Mouse (Mus musculus): ENCODE data around the gene Mad1l1. TPM values are rescaled to one million over a fixed set of nuclear protein-coding genes. Genes with fewer than 3 reads are reported as not detected.

Gene Mad1l1
- polyA plus RNA-seq, 1 experiment from 2014 or later, result 20.6 TPM

DNA sequence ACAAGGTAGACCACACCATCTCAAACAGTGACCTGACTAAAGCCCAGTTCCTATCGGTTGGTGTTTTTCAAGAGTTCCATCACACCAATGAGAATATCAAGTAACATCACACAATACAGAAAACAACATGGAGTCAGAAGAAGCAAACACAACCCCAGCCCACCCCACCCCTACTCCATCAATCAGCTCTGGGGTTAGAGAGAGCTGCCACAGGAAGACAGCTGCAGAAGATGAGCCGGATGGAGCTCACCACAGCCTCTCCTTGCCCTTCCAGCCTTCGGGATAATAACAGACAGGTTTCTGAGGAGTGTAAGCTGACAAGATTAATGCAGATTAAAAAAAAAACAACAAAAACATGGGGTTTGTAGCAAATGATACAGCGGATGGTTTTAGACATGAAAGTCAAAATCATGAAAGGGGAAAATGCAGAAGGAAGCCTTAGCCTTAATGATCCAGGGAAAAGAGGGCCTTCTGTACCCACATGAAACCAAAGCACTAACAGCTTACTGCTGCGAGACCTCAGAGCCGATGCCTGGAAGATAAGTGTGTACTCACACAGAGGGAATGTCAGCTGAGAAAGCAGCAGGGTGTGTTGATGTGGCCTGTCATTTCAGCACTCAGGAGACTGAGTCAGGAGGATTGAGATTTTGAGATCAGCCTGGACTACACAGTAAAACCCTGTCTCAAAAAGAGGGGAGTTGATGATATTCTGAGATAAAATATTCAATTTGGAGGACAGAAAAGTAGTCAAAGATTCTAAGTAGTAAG, 110.8 kb downstream of the Mad1l1 start:
- Histone ChIP-seq H3K9me3 (replicated peaks) (no peaks in the 10 kb centered on the region), H3K4me2 (no peak overlapping the region), H3K27me3 (no peaks in the 10 kb centered on the region; the same call in 1 of the 2 replicates), H3K27ac (no peak overlapping the region), H3K4me3 (no peak overlapping the region), H3K4me1 (replicated peaks) (peaks cover 18% of the 10 kb centered on the region), H3K9ac (no peak overlapping the region), H3K36me3 (no peaks in the 10 kb centered on the region)
- no peak for ATAC-seq (replicated peaks; ENCODE audit: insufficient number of reproducible peaks, insufficient read depth, low FRiP score, low read depth)
- WGBS, result 70% methylated on average over 6 of the region's 6 CpGs

DNA sequence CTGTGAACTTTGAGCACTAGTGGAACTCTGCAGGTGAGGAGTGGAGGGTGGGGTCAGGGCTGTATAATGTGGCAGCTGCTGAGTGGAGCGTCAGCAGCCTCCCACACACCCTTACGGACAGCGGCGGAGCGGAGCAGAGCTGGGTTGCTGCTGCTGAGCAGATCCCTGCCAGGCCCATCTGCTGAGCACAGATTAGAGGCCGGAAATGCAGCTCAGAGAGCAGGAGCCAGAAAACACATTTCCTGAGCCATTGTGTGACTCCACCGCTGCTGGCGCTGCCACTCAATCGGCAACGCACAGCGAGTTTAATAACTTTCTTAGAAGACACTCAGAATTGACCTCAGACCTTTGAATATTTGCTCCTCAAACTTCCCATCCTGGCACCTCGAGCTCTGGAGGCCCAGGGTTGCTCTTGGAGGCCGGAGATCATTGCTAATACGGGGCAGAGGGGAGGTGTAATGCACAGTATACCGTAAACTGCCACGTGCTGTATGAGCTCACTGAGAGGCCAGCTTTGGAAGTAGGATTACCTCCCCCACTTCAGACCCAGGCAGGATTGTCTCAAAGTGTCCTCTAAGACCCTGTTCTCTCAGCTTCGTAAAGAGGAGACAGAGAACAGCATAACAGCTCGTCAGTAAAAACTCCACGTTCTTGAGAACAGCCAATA, 112.5 kb downstream of the Mad1l1 start:
- H3K9me3 ChIP-seq (replicated peaks), result no peaks in the 10 kb centered on the region
- no peak overlapping the region for H3K4me3 ChIP-seq
- ATAC-seq (replicated peaks; ENCODE audit: insufficient number of reproducible peaks, insufficient read depth, low FRiP score, low read depth), result peak; percentile 84; the same call in 1 of the 2 replicates
- H3K4me2 ChIP-seq, result peak overlapping the region; percentile 37
- H3K27me3 ChIP-seq, result no peaks in the 10 kb centered on the region
- peaks cover 18% of the 10 kb centered on the region for H3K4me1 ChIP-seq (replicated peaks)
- H3K9ac ChIP-seq, result no peak overlapping the region
- H3K36me3 ChIP-seq, result no peaks in the 10 kb centered on the region
- WGBS, result 21% methylated on average over 19 of the region's 19 CpGs
- peak overlapping the region; percentile 82 for H3K27ac ChIP-seq

DNA sequence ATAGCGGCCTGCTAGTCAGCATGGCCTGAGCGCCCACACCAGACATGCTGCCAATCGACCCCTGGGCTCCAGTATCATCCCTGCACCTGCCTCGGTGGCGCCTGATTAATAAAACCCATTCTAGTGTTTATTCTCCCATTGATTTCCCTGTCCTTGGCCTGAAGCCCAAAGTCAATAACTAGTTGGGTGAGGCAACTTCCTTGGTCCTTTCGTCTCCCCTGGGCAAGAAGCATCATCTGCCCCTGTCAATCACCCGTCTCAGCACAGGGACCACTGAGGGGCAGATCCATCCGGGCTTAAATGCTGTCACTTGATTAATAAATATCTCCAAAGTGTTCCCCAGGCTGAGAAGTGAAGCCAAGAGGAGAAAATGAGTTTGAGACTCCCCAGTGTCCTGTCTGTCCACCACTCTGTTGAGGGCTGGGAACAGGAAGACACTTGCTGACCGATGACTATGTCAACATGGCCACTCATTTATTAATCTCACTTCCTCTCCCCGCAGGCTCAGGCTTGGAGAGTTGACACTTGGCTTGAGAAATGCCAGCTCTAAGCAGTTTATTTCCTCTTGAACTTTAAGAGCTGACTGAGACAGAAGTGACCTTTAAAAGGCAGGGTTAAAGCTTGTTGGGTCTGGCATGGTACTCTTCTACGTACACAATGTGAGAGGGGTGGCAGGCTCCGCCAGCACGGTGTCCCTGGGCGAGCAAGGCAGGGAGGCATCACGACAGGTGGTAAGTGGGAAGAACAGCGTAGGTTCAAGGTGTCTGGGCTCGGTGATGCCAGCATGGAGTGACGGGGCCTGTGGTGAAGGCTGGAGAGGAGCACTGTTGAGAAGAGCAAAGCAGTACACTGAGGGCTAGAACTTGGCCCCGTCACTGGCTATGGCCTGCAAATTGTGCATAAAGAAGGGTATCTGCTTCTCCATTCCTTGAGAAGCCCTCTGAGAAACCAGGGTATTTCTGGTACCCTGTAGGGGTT, 114.3 kb downstream of the Mad1l1 start:
- no peaks in the 10 kb centered on the region for H3K27me3 ChIP-seq
- no peak overlapping the region for H3K4me2 ChIP-seq
- H3K9ac ChIP-seq, result no peak overlapping the region
- no peak for ATAC-seq (replicated peaks; ENCODE audit: insufficient number of reproducible peaks, insufficient read depth, low FRiP score, low read depth)
- H3K9me3 ChIP-seq (replicated peaks), result no peaks in the 10 kb centered on the region
- 0 out of 2 replicates have a peak overlapping the region, but pooled peaks have one; percentile 23 for H3K27ac ChIP-seq
- H3K4me1 ChIP-seq (replicated peaks), result peaks cover 18% of the 10 kb centered on the region
- H3K4me3 ChIP-seq, result no peak overlapping the region
- H3K36me3 ChIP-seq, result no peaks in the 10 kb centered on the region
- WGBS, result 76% methylated on average over 19 of the region's 19 CpGs

DNA sequence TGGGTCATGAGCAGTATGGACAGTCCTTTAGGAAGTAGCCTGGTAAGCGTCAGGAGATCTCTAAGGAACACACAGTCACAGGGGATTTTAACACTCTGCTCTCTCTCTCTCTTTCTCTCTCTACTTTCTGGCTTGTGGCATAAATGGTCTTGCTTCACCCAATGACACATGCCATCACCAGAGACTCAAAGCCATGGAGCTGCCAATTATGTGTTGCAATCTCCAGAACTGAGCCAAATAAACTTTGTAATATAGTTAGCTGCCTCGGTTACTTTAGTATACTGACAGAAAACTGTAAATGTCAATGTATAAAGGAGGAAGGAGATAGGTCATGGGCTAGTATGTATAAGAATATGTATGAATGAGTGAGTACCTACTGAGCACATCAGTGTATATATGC, 115.4 kb downstream of the Mad1l1 start:
- no peak overlapping the region for H3K4me3 ChIP-seq
- H3K27me3 ChIP-seq, result no peaks in the 10 kb centered on the region
- no peaks in the 10 kb centered on the region for H3K9me3 ChIP-seq (replicated peaks)
- no peak overlapping the region for H3K27ac ChIP-seq
- no peaks in the 10 kb centered on the region for H3K36me3 ChIP-seq
- ATAC-seq (replicated peaks; ENCODE audit: insufficient number of reproducible peaks, insufficient read depth, low FRiP score, low read depth), result no peak
- no peak overlapping the region for H3K4me2 ChIP-seq
- peaks cover 18% of the 10 kb centered on the region for H3K4me1 ChIP-seq (replicated peaks)
- no peak overlapping the region for H3K9ac ChIP-seq
- 81% methylated on average over 2 of the region's 2 CpGs for WGBS

DNA sequence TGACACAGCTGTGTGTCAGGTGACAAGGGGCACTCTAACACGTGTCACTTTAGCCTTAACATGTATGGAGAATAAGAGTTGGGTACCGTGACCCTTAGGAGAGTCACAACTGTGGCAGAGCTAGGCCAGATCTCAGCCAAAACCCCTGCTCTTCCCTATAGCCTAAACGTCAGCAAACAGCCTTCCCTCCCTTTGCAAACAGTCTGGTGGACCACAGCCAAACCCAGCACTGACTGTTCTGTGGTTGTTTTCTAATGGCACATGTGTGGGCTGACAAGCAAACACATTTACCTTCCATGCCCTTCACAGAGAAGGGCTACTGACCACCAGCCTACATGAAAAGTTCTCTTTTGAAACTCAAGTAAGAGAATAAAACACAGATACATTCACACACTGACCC, 116.9 kb downstream of the Mad1l1 start:
- WGBS, result 67% methylated on average over 3 of the region's 3 CpGs
- Histone ChIP-seq H3K9me3 (replicated peaks) (no peaks in the 10 kb centered on the region), H3K4me3 (no peak overlapping the region), H3K27me3 (no peaks in the 10 kb centered on the region), H3K36me3 (no peaks in the 10 kb centered on the region), H3K4me2 (no peak overlapping the region), H3K4me1 (replicated peaks) (peaks cover 18% of the 10 kb centered on the region), H3K9ac (no peak overlapping the region), H3K27ac (no peak overlapping the region)
- ATAC-seq (replicated peaks; ENCODE audit: insufficient number of reproducible peaks, insufficient read depth, low FRiP score, low read depth), result no peak

DNA sequence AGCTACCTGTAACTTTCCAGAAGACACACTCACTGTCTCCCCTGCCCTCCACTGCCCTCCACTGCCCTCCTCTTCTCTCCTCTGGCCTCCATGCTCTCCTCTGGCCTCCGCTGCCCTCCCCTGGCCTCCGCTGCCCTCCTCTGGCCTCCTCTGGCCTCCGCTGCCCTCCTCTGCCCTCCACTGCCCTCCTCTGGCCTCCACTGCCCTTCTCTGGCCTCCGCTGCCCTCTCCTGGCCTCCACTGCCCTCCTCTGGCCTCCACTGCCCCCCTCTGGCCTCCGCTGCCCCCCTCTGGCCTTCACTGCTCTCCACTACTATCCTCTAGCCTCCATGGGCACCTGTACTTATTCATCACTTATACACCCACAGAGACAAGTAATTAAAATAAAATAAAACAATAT, 117.3 kb downstream of the Mad1l1 start:
- 83% methylated on average over 5 of the region's 5 CpGs for WGBS
- no peak for ATAC-seq (replicated peaks; ENCODE audit: insufficient number of reproducible peaks, insufficient read depth, low FRiP score, low read depth)
- no peak overlapping the region for H3K4me3 ChIP-seq
- H3K36me3 ChIP-seq, result no peaks in the 10 kb centered on the region
- no peak overlapping the region for H3K9ac ChIP-seq
- no peaks in the 10 kb centered on the region for H3K27me3 ChIP-seq
- no peak overlapping the region for H3K27ac ChIP-seq
- no peaks in the 10 kb centered on the region for H3K9me3 ChIP-seq (replicated peaks)
- no peak overlapping the region for H3K4me2 ChIP-seq
- H3K4me1 ChIP-seq (replicated peaks), result peaks cover 14% of the 10 kb centered on the region

DNA sequence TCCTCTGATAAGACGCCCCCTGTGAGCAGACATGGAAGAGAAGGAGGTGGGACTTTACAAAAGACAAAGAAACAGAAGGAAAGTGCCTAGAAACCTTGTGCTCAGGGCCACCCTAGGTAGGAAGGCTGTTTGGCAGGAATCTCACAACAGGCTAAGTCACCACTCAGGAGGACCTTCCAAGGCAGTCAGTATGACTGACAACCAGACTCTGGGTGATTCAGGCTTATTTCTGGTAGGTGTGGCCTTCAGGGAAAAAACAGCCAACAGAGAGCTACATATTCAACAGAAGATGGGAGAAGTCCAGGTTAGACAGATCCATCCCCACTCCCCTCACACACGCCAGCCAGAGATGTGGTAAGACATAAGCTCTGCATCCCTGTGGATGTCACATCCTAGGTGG, 118.9 kb downstream of the Mad1l1 start:
- H3K27ac ChIP-seq, result no peak overlapping the region
- peaks cover 3% of the 10 kb centered on the region; the same call in 1 of the 2 replicates for H3K4me1 ChIP-seq (replicated peaks)
- H3K4me2 ChIP-seq, result no peak overlapping the region
- H3K36me3 ChIP-seq, result no peaks in the 10 kb centered on the region
- 81% methylated on average over 2 of the region's 2 CpGs for WGBS
- H3K9me3 ChIP-seq (replicated peaks), result no peaks in the 10 kb centered on the region
- no peak overlapping the region for H3K9ac ChIP-seq
- H3K27me3 ChIP-seq, result no peaks in the 10 kb centered on the region
- no peak overlapping the region for H3K4me3 ChIP-seq
- ATAC-seq (replicated peaks; ENCODE audit: insufficient number of reproducible peaks, insufficient read depth, low FRiP score, low read depth), result no peak

DNA sequence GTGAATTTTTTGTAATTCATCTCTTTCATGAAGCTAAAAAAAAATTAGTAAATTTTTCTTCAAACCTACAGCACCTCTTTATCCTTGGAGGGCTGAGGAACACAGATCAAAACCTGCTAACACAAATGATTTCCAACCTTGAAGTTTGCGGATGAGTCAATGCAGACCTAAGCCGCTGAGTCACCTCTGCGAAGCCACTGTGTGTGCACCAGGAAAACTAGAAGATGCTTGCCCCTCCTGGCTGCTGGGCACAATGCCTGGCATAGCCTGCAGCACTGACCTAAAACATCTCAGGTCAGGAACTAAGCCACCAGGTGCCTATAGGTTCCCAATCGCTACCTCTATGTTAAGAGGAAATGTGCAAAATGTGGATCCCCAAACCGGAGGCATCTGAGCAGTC, 119.8 kb downstream of the Mad1l1 start:
- Histone ChIP-seq H3K27ac (no peak overlapping the region), H3K9ac (no peak overlapping the region), H3K36me3 (no peaks in the 10 kb centered on the region), H3K4me2 (no peak overlapping the region), H3K4me1 (replicated peaks) (no peaks in the 10 kb centered on the region), H3K9me3 (replicated peaks) (no peaks in the 10 kb centered on the region), H3K27me3 (no peaks in the 10 kb centered on the region), H3K4me3 (no peak overlapping the region)
- 85% methylated on average over 5 of the region's 5 CpGs for WGBS
- ATAC-seq (replicated peaks; ENCODE audit: insufficient number of reproducible peaks, insufficient read depth, low FRiP score, low read depth), result no peak

DNA sequence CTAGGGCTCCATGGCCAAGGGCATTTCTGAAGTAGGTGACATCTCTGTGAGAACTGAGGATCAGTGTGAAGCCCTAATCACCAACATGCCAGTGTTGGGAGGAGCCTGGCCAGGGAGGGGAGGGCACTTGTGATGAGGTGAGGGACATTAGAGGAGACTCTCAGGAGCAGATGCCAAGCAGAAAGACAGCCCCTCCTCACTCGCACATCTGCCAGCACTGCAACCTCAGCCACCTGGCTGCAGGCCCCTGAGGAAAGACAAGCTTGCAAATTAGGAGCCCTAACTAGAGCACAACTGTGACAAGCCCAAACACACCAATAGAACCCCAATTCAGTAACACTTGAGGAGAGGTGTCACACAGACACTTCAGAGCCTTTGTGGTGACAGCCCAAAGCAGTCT, 120.2 kb downstream of the Mad1l1 start:
- no peak overlapping the region for H3K27ac ChIP-seq
- no peak overlapping the region for H3K4me2 ChIP-seq
- no peak overlapping the region for H3K9ac ChIP-seq
- no peak for ATAC-seq (replicated peaks; ENCODE audit: insufficient number of reproducible peaks, insufficient read depth, low FRiP score, low read depth)
- no peaks in the 10 kb centered on the region for H3K27me3 ChIP-seq
- H3K4me1 ChIP-seq (replicated peaks), result no peaks in the 10 kb centered on the region
- no peaks in the 10 kb centered on the region for H3K36me3 ChIP-seq
- no peak overlapping the region for H3K4me3 ChIP-seq
- no peaks in the 10 kb centered on the region for H3K9me3 ChIP-seq (replicated peaks)
- 77% methylated on average over 1 of the region's 1 CpGs for WGBS

DNA sequence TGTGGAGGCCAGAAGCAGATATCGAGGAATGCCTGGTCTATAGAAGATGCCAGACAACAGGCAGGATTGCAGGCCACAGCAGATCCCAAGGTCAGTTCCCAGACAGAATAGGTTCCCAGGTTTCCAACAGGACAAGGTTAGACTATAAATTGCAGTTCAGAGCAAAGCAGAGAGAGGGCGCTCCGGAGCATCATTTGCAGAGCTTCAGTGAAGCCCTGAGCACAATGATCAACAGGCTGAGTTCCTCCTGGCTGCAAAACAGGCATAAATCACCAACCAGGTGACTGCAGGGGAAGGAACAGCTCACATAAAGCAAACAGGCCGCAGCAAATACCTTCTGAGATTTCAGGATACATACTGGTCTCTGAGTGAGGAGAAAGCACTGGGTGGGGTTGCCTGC, 123.6 kb downstream of the Mad1l1 start:
- Histone ChIP-seq H3K9ac (no peak overlapping the region), H3K4me2 (no peak overlapping the region), H3K27me3 (no peaks in the 10 kb centered on the region), H3K4me1 (replicated peaks) (peaks cover 11% of the 10 kb centered on the region), H3K4me3 (no peak overlapping the region), H3K9me3 (replicated peaks) (no peaks in the 10 kb centered on the region), H3K27ac (no peak overlapping the region), H3K36me3 (no peaks in the 10 kb centered on the region)
- no peak for ATAC-seq (replicated peaks; ENCODE audit: insufficient number of reproducible peaks, insufficient read depth, low FRiP score, low read depth)
- 25% methylated on average over 4 of the region's 4 CpGs for WGBS

DNA sequence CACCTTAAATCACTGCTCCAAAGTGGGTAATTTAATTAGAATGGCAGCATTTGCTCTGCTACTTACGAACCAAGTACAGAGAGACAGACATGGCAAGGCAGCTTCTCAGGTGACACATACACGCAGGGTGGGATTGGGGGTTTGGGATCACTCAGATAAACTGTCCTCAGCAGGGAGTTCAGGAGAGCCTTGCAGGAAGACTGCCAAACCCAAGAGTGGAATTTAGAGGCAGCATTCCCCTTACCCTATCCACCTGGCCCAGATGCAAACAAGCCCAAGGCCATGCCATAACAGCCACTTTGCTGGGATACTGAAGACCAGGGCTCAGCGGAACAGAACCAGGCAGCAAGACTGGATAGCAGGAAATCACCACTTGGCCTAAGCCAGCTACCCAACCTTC, 124.9 kb downstream of the Mad1l1 start:
- Histone ChIP-seq H3K4me1 (replicated peaks) (peaks cover 11% of the 10 kb centered on the region), H3K36me3 (no peaks in the 10 kb centered on the region), H3K27me3 (no peaks in the 10 kb centered on the region), H3K27ac (no peak overlapping the region), H3K9ac (no peak overlapping the region), H3K4me3 (no peak overlapping the region), H3K4me2 (no peak overlapping the region), H3K9me3 (replicated peaks) (no peaks in the 10 kb centered on the region)
- no peak for ATAC-seq (replicated peaks; ENCODE audit: insufficient number of reproducible peaks, insufficient read depth, low FRiP score, low read depth)
- 80% methylated on average over 3 of the region's 3 CpGs for WGBS
